Mouse (Mus musculus) testis, adult 2 months (tissue): ENCODE measurements around the gene Mrpl20.

Source experiments
- CTCF ChIP-seq: fragments of 200-500 bp; IDR thresholded peaks from 2 replicates; pipeline ENCODE4 v1.5.1; 2012; ENCODE audit warnings: low read depth, mild to moderate bottlenecking, inconsistent platforms, low read length, moderate library complexity; ENCODE audit not compliant: control insufficient read depth, insufficient read depth, insufficient replicate concordance
- POLR2A ChIP-seq: fragments of 200-500 bp; IDR thresholded peaks from 2 replicates; pipeline ENCODE4 v1.6.1; 2012; ENCODE audit warnings: low read depth, mild to moderate bottlenecking, inconsistent platforms, low read length, moderate library complexity; ENCODE audit not compliant: control insufficient read depth

DNA sequence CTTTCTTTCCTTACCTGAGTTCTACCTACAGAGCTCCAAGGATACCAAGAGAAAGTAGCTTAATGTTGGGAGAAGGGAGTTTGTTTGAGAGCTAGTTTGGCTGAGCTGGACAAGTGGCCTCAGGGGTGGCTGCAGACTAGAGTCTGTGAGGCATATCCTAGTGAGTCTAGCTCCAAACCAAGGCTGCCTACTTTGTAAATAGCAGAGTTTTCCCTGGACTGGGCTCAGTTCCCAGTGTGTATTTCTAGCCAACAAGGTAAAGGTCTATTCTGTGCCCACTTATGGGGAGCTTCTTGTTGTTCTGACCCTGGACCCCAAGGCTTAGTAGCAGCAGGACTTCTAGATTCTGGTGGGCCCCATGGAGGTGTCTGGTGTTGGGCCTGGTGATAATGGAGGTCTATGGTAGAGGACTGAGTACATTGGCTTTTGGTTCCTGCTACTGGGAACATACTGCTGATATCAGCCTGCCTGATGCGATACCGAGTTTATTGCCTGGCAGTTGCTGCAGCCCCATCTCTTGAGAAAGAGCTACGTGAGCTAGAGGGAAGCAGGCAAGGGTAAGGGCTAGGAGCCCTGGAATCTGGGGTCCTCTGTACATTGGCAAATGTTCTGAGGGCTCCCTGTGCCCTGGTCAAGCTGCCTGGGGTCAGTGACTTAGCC lies 47.2 kb downstream of the Mrpl20 start:
- TF ChIP-seq CTCF = no peak
- no peak for TF ChIP-seq POLR2A
